Mouse (Mus musculus) cerebellum, postnatal 25 days (tissue): ENCODE data around the gene Setd1b.

Experiments used
- DNase-seq, 2 experiments: peaks; one replicate each; pipeline ENCODE4 v3.0.0; 2021; ENCODE audit warnings: mixed read lengths in 2 of 2

Gene Setd1b

GRCm38 (mm10) chr5:123140694-123141554 is 1.1 kb upstream of the Setd1b start:
- peak; percentile 96 to 97 for DNase-seq

GRCm38 (mm10) chr5:123141555-123142160 is 335 bp upstream of the Setd1b start:
- DNase-seq, result peak; percentile 73 to 74

GRCm38 (mm10) chr5:123143251-123143970 is 1.4 kb downstream of the Setd1b start:
- peak; percentile 39 to 57 for DNase-seq

- peak in 1 of 2 experiments; percentile 38 for DNase-seq
Observed at GRCm38 (mm10) chr5:123143971-123144745, 2.2 kb downstream of the Setd1b start.

GRCm38 (mm10) chr5:123144746-123145590 is 3.0 kb downstream of the Setd1b start:
- DNase-seq, result no peak

GRCm38 (mm10) chr5:123146357-123146756 is 4.4 kb downstream of the Setd1b start:
- no peak for DNase-seq

GRCm38 (mm10) chr5:123147569-123147968 is 5.6 kb downstream of the Setd1b start:
- no peak for DNase-seq

- DNase-seq, result peak in 1 of 2 experiments; percentile 51
Observed at GRCm38 (mm10) chr5:123148073-123148722, 6.2 kb downstream of the Setd1b start.

GRCm38 (mm10) chr5:123149451-123150400 is 7.7 kb downstream of the Setd1b start:
- DNase-seq, result peak; percentile 93 to 96

- peak; percentile 43 to 56 for DNase-seq
Observed at GRCm38 (mm10) chr5:123150641-123151040, 8.6 kb downstream of the Setd1b start.

GRCm38 (mm10) chr5:123151077-123151476 is 9.1 kb downstream of the Setd1b start:
- DNase-seq, result no peak

- no peak for DNase-seq
Observed at GRCm38 (mm10) chr5:123151707-123152362, 9.8 kb downstream of the Setd1b start.

GRCm38 (mm10) chr5:123152901-123153300 is 10.9 kb downstream of the Setd1b start:
- DNase-seq, result no peak

GRCm38 (mm10) chr5:123155425-123155824 is 13.4 kb downstream of the Setd1b start:
- DNase-seq, result peak; percentile 70 to 80

- DNase-seq, result peak; percentile 21 to 52
Observed at GRCm38 (mm10) chr5:123156763-123157162, 14.8 kb downstream of the Setd1b start.

GRCm38 (mm10) chr5:123157972-123158371 is 16.0 kb downstream of the Setd1b start:
- no peak for DNase-seq

GRCm38 (mm10) chr5:123159446-123159845 is 17.5 kb downstream of the Setd1b start:
- no peak for DNase-seq

- DNase-seq, result no peak
Observed at GRCm38 (mm10) chr5:123159866-123160265, 17.9 kb downstream of the Setd1b start.

GRCm38 (mm10) chr5:123160341-123160740 is 18.3 kb downstream of the Setd1b start:
- no peak for DNase-seq
